Mouse (Mus musculus): Measurements from ENCODE around the gene Lsm3. TPM values are rescaled to one million over a fixed set of nuclear protein-coding genes. Genes with fewer than 3 reads are reported as not detected.

Lsm3 gene
- polyA plus RNA-seq, 1 experiment from 2014 or later, result 279 TPM

DNA sequence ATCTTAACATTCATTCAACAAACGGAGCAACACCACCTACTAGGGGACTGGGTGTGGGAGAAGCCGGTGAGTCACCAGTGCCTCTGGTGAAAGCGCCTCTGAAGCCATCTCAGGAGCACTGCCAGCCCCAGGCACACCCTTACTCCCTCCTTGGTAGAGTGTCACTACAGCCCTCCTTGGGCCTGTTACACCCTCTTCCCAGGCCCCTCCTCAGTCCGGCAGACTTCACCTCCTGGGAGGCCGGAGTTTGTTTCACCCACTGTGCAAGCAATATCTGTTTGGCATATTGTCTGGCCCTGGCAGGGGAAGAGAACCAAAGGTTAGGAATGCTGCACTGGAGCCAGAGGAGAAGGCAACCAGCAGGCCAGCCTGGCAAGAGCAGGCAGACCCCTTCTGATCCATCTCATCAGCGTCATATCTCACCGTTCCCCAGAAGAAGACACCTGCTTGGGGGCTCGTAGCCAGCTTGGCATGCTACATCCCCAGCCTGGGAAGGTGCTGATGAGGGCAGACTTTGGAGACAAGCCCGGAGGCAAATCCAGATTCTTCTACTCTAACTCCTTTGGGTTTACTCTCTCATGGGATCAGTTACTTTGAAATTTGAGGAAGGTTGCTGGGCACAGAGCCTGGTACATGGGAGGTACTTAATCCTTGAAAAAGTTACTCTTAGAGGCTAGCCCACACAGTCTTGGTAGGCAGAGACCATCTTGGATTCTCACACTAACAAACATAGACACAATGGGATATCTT is 41.1 kb upstream of the Lsm3 start:
- Histone ChIP-seq H3K9me3 (ENCODE audit: control insufficient read depth, low read depth, low read length) (no peaks in the 10 kb centered on the region), H3K27me3 (ENCODE audit: control insufficient read depth, insufficient read depth, low read length) (no peaks in the 10 kb centered on the region), H3K4me3 (ENCODE audit: low read depth, low read length) (peak overlapping the region; percentile 79), H3K4me2 (replicated peaks; ENCODE audit: low read depth, low read length) (peak overlapping the region; percentile 88), H3K4me1 (ENCODE audit: control insufficient read depth, insufficient read depth, low read length) (peaks cover 19% of the 10 kb centered on the region), H3K36me3 (ENCODE audit: control insufficient read depth, insufficient read depth, low read length) (peaks cover 33% of the 10 kb centered on the region), H3K9ac (replicated peaks; ENCODE audit: low read depth, low read length) (peak overlapping the region; percentile 69), H3K27ac (ENCODE audit: low read length) (no peak overlapping the region; the same call in 1 of the 2 replicates)
- ATAC-seq (ENCODE audit: insufficient number of reproducible peaks, insufficient read depth, low FRiP score, low read depth), result no peak
- WGBS, result 50% methylated on average over 9 of the region's 9 CpGs

DNA sequence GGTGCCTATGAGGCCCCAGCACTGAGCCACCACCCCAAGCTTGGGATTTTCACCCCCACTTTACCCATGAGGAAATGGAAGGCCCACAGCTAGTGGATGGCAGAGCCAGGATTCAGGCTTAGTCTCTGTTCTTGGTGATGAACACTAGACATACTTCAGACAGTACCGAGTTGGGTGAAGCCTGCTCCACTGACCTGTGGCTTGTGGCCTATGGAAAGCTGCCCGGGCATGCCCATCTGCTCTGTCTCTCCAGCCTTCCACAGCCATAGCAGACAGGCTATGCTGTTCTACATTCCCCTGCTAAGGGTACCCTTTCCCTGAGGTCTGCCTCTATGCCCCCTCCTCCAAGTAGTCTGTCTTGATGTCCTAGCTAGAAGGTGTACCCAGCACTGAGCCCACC is 39.2 kb upstream of the Lsm3 start:
- peaks cover 18% of the 10 kb centered on the region for H3K4me1 ChIP-seq (ENCODE audit: control insufficient read depth, insufficient read depth, low read length)
- no peak for ATAC-seq (ENCODE audit: insufficient number of reproducible peaks, insufficient read depth, low FRiP score, low read depth)
- H3K27me3 ChIP-seq (ENCODE audit: control insufficient read depth, insufficient read depth, low read length), result no peaks in the 10 kb centered on the region
- H3K27ac ChIP-seq (ENCODE audit: low read length), result no peak overlapping the region
- 97% methylated on average over 2 of the region's 2 CpGs for WGBS
- no peak overlapping the region for H3K4me2 ChIP-seq (replicated peaks; ENCODE audit: low read depth, low read length)
- no peak overlapping the region for H3K9ac ChIP-seq (replicated peaks; ENCODE audit: low read depth, low read length)
- H3K9me3 ChIP-seq (ENCODE audit: control insufficient read depth, low read depth, low read length), result no peaks in the 10 kb centered on the region
- H3K36me3 ChIP-seq (ENCODE audit: control insufficient read depth, insufficient read depth, low read length), result peaks cover 44% of the 10 kb centered on the region
- no peak overlapping the region for H3K4me3 ChIP-seq (ENCODE audit: low read depth, low read length)

DNA sequence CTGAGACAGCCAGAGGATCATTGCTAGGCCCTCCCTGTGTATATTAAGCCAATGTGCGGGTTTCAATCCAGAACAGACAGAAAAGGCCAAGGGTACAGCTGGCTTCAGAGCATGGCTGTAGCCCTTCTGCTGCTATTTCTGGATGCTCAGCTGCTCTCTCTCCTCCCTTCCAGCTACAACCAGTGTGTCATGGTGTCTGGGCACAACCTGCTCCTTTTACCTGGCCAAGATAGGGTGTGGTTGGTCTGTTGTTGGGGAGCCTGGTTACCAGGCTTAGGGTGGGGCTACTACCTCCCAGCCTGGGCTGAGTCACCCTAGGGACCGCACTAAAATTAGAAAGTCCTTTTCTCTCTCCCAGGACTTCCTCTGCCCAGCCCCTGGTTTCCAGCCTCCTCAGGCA is 32.4 kb upstream of the Lsm3 start:
- no peaks in the 10 kb centered on the region for H3K4me1 ChIP-seq (ENCODE audit: control insufficient read depth, insufficient read depth, low read length)
- WGBS, result 91% methylated on average over 2 of the region's 2 CpGs
- H3K9ac ChIP-seq (replicated peaks; ENCODE audit: low read depth, low read length), result no peak overlapping the region
- H3K27ac ChIP-seq (ENCODE audit: low read length), result no peak overlapping the region
- no peaks in the 10 kb centered on the region for H3K9me3 ChIP-seq (ENCODE audit: control insufficient read depth, low read depth, low read length)
- peaks cover 93% of the 10 kb centered on the region for H3K36me3 ChIP-seq (ENCODE audit: control insufficient read depth, insufficient read depth, low read length)
- no peak overlapping the region for H3K4me2 ChIP-seq (replicated peaks; ENCODE audit: low read depth, low read length)
- no peak overlapping the region for H3K4me3 ChIP-seq (ENCODE audit: low read depth, low read length)
- H3K27me3 ChIP-seq (ENCODE audit: control insufficient read depth, insufficient read depth, low read length), result no peaks in the 10 kb centered on the region
- ATAC-seq (ENCODE audit: insufficient number of reproducible peaks, insufficient read depth, low FRiP score, low read depth), result no peak

DNA sequence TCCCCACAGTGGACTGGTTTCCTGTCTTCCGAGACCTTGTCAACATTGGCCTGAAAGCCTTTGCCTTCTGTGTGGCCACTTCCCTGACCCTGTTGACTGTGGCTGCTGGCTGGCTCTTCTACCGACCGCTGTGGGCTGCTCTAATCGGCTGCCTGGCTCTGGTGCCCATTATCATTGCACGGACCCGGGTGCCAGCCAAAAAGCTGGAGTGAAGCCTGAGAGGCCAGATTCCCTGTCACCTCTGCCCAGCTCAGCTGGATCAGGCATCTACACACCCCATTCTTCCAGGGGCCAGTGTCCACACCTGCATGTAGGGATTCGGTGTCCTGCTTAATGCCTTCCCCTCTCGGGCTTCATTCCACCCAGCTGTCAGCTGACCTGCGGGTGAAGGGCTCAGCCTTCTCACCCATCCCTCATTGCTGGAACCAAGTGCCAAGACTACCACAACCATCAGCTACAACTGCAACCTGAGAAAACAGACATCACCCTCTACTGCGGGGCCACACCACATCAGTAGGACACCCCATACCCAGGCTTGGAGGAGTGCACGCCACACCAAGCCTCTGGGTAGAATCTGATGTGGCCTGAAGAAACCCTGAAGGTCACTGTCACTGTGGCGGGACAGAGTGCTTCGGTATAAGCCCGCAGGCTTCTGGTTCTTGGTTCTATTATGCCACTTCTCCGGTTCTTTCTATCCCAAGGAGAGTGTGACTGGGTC is 28.8 kb upstream of the Lsm3 start:
- 91% methylated on average over 15 of the region's 15 CpGs for whole genome bisulfite sequencing
- H3K4me1 ChIP-seq (ENCODE audit: control insufficient read depth, insufficient read depth, low read length), result no peaks in the 10 kb centered on the region

DNA sequence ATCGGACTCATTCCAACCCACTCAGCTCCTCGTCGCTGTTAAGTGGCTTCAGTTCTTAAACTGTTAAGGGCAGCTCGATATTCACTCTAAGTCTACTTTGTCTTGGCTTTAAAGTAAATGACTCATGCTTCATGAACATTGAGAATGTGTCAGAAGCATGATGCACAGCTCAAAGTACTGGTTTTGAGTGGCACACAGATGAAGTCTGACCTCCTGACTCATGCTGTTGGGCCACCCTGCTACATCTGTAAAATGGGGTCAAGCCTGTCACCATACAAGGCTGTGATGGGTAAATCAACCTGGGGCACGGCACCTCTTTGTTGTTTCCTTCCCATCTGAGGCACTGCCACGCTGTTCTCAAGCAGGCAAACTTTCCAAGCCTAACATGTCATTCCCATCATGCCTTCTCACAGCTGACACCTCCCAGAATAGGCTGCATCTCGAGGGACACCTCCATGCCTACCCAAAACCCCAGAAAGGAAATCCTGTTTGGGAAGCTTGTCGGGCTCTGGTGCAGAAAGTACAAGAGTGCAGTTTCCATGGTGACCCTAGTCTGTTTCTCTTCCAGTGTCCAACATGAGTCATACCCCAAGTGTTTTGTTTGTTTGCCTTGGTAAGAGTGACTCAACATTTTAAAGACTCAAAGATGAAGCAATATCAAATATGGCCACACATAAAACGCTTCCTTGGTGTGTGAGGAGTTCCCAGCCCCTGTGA is 27.1 kb upstream of the Lsm3 start:
- no peaks in the 10 kb centered on the region for H3K9me3 ChIP-seq (ENCODE audit: control insufficient read depth, low read depth, low read length)
- 0 out of 2 replicates have a peak, but pooled peaks have one; percentile 44 for ATAC-seq (ENCODE audit: insufficient number of reproducible peaks, insufficient read depth, low FRiP score, low read depth)
- no peak overlapping the region for H3K9ac ChIP-seq (replicated peaks; ENCODE audit: low read depth, low read length)
- H3K36me3 ChIP-seq (ENCODE audit: control insufficient read depth, insufficient read depth, low read length), result peaks cover 69% of the 10 kb centered on the region
- H3K4me3 ChIP-seq (ENCODE audit: low read depth, low read length), result no peak overlapping the region
- WGBS, result 76% methylated on average over 9 of the region's 9 CpGs
- H3K4me1 ChIP-seq (ENCODE audit: control insufficient read depth, insufficient read depth, low read length), result no peaks in the 10 kb centered on the region
- H3K4me2 ChIP-seq (replicated peaks; ENCODE audit: low read depth, low read length), result no peak overlapping the region
- H3K27me3 ChIP-seq (ENCODE audit: control insufficient read depth, insufficient read depth, low read length), result no peaks in the 10 kb centered on the region
- no peak overlapping the region for H3K27ac ChIP-seq (ENCODE audit: low read length)

More for the DNA sequence above, 28.8 kb upstream of the Lsm3 start:
- H3K27me3 ChIP-seq (ENCODE audit: control insufficient read depth, insufficient read depth, low read length), result no peaks in the 10 kb centered on the region
- no peak for ATAC-seq (ENCODE audit: insufficient number of reproducible peaks, insufficient read depth, low FRiP score, low read depth)
- no peak overlapping the region for H3K4me3 ChIP-seq (ENCODE audit: low read depth, low read length)
- H3K9ac ChIP-seq (replicated peaks; ENCODE audit: low read depth, low read length), result no peak overlapping the region
- H3K27ac ChIP-seq (ENCODE audit: low read length), result no peak overlapping the region
- no peaks in the 10 kb centered on the region for H3K9me3 ChIP-seq (ENCODE audit: control insufficient read depth, low read depth, low read length)
- H3K36me3 ChIP-seq (ENCODE audit: control insufficient read depth, insufficient read depth, low read length), result peaks cover 76% of the 10 kb centered on the region
- H3K4me2 ChIP-seq (replicated peaks; ENCODE audit: low read depth, low read length), result no peak overlapping the region

DNA sequence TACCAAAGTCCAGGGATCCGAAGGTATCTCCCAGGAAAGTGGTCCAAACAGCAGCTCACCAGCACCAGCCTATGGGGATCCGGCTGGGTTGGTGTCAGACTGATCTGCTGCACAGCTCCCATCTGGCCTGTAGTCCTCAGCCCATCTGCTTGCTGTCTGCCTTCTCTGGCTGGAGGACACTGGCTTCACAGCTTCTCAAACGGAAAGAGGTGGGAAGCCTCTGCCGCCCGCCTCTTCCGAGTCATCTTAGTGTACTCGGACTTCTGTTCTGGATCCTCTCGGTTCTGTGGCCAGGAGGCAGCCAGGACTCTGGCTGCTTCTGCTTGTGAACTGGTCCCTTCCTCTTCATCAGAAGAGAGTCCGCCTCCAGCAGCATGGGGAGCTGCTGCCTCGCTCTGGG is 25.9 kb upstream of the Lsm3 start:
- no peak for ATAC-seq (ENCODE audit: insufficient number of reproducible peaks, insufficient read depth, low FRiP score, low read depth)
- H3K4me2 ChIP-seq (replicated peaks; ENCODE audit: low read depth, low read length), result no peak overlapping the region
- H3K27ac ChIP-seq (ENCODE audit: low read length), result no peak overlapping the region
- 85% methylated on average over 10 of the region's 10 CpGs for WGBS
- no peak overlapping the region for H3K4me3 ChIP-seq (ENCODE audit: low read depth, low read length)
- no peaks in the 10 kb centered on the region for H3K27me3 ChIP-seq (ENCODE audit: control insufficient read depth, insufficient read depth, low read length)
- H3K4me1 ChIP-seq (ENCODE audit: control insufficient read depth, insufficient read depth, low read length), result no peaks in the 10 kb centered on the region
- no peaks in the 10 kb centered on the region for H3K9me3 ChIP-seq (ENCODE audit: control insufficient read depth, low read depth, low read length)
- H3K9ac ChIP-seq (replicated peaks; ENCODE audit: low read depth, low read length), result no peak overlapping the region
- H3K36me3 ChIP-seq (ENCODE audit: control insufficient read depth, insufficient read depth, low read length), result peaks cover 63% of the 10 kb centered on the region

DNA sequence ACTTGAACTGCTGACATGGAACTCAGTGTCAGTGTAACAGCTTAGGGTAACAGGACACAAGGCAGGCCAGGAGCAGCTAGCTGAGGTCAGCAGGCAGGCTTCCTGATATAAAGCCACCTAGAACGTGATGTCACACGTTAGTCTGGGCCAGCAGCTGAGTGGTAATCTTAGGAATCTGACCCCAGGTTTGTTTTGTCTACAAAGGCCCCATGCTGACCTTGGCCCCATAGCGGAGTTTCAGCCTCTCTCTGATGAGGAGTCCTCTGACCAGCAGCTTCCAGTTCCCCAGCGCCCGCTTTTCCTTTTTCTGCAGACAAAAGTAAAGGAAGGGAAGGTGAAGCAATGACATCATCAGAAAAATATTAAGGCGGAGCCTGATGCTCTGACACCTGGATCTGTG is 24.7 kb upstream of the Lsm3 start:
- no peak for ATAC-seq (ENCODE audit: insufficient number of reproducible peaks, insufficient read depth, low FRiP score, low read depth)
- WGBS, result 57% methylated on average over 6 of the region's 6 CpGs
- peaks cover 58% of the 10 kb centered on the region for H3K36me3 ChIP-seq (ENCODE audit: control insufficient read depth, insufficient read depth, low read length)

DNA sequence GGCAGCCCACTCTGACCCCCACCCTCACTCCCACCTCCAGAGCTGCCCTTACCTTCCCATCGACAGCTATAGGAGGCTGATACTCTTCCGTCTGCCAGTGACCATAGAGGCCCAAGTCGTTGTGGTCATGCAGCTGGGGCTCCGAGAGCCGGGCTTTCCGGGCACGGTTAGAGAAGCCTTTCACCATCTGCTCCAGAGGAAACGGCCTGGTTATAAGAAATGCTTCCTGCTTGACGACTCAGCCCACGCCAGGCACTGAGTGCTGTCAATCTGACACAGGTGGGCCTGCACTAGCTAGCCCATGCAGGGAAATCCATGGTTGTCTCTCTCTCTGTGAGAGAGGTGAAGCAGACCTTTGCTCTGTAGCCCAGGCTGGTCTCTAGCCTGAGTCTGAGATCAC is 22.7 kb upstream of the Lsm3 start:
- no peak for ATAC-seq (ENCODE audit: insufficient number of reproducible peaks, insufficient read depth, low FRiP score, low read depth)
- H3K36me3 ChIP-seq (ENCODE audit: control insufficient read depth, insufficient read depth, low read length), result peaks cover 56% of the 10 kb centered on the region

More for the DNA sequence above, 24.7 kb upstream of the Lsm3 start:
- H3K27ac ChIP-seq (ENCODE audit: low read length), result no peak overlapping the region
- H3K4me3 ChIP-seq (ENCODE audit: low read depth, low read length), result no peak overlapping the region
- H3K4me1 ChIP-seq (ENCODE audit: control insufficient read depth, insufficient read depth, low read length), result no peaks in the 10 kb centered on the region
- no peak overlapping the region for H3K9ac ChIP-seq (replicated peaks; ENCODE audit: low read depth, low read length)
- H3K9me3 ChIP-seq (ENCODE audit: control insufficient read depth, low read depth, low read length), result no peaks in the 10 kb centered on the region
- H3K4me2 ChIP-seq (replicated peaks; ENCODE audit: low read depth, low read length), result no peak overlapping the region
- H3K27me3 ChIP-seq (ENCODE audit: control insufficient read depth, insufficient read depth, low read length), result no peaks in the 10 kb centered on the region

More for the DNA sequence above, 22.7 kb upstream of the Lsm3 start:
- H3K27me3 ChIP-seq (ENCODE audit: control insufficient read depth, insufficient read depth, low read length), result no peaks in the 10 kb centered on the region
- 87% methylated on average over 10 of the region's 10 CpGs for WGBS
- H3K4me3 ChIP-seq (ENCODE audit: low read depth, low read length), result no peak overlapping the region
- H3K9me3 ChIP-seq (ENCODE audit: control insufficient read depth, low read depth, low read length), result no peaks in the 10 kb centered on the region
- no peak overlapping the region for H3K4me2 ChIP-seq (replicated peaks; ENCODE audit: low read depth, low read length)
- H3K4me1 ChIP-seq (ENCODE audit: control insufficient read depth, insufficient read depth, low read length), result no peaks in the 10 kb centered on the region
- no peak overlapping the region for H3K27ac ChIP-seq (ENCODE audit: low read length)
- no peak overlapping the region for H3K9ac ChIP-seq (replicated peaks; ENCODE audit: low read depth, low read length)
